Mouse (Mus musculus): ENCODE data around the gene Pcyt2. TPM values are rescaled to one million over a fixed set of nuclear protein-coding genes. Genes with fewer than 3 reads are reported as not detected.

Gene Pcyt2
- polyA plus RNA-seq, 1 experiment from 2014 or later = 393 TPM

- Histone ChIP-seq H3K27ac (ENCODE audit: low read length) (peak overlapping the region; percentile 31), H3K36me3 (ENCODE audit: control insufficient read depth, insufficient read depth, low read length) (peaks cover 5% of the 10 kb centered on the region; the same call in 1 of the 2 replicates), H3K9ac (ENCODE audit: low read depth, low read length) (peak overlapping the region; percentile 42), H3K4me2 (ENCODE audit: low read depth, low read length) (peak overlapping the region; percentile 24), H3K9me3 (ENCODE audit: control insufficient read depth, low read length) (no peaks in the 10 kb centered on the region), H3K27me3 (replicated peaks; ENCODE audit: control insufficient read depth, insufficient read depth, low read length) (no peaks in the 10 kb centered on the region), H3K4me1 (ENCODE audit: control insufficient read depth, insufficient read depth, low read length) (peaks cover 41% of the 10 kb centered on the region), H3K4me3 (ENCODE audit: low read length) (peak overlapping the region; percentile 13; the same call in 1 of the 2 replicates)
- no peak for ATAC-seq
- WGBS = 80% methylated on average over 23 of the region's 23 CpGs
Observed at GRCm38 (mm10) chr11:120629341-120629730, 11.6 kb upstream of the Pcyt2 start.

- Histone ChIP-seq H3K4me2 (ENCODE audit: low read depth, low read length) (no peak overlapping the region), H3K9me3 (ENCODE audit: control insufficient read depth, low read length) (no peaks in the 10 kb centered on the region), H3K27ac (ENCODE audit: low read length) (peak overlapping the region; percentile 31; the same call in 1 of the 2 replicates), H3K27me3 (replicated peaks; ENCODE audit: control insufficient read depth, insufficient read depth, low read length) (no peaks in the 10 kb centered on the region), H3K4me1 (ENCODE audit: control insufficient read depth, insufficient read depth, low read length) (peaks cover 40% of the 10 kb centered on the region), H3K36me3 (ENCODE audit: control insufficient read depth, insufficient read depth, low read length) (peaks cover 5% of the 10 kb centered on the region; the same call in 1 of the 2 replicates), H3K4me3 (ENCODE audit: low read length) (no peak overlapping the region), H3K9ac (ENCODE audit: low read depth, low read length) (peak overlapping the region; percentile 42; the same call in 1 of the 2 replicates)
- WGBS = 93% methylated on average over 23 of the region's 23 CpGs
- ATAC-seq = no peak
Observed at GRCm38 (mm10) chr11:120628601-120629340, 11.0 kb upstream of the Pcyt2 start.

- H3K9me3 ChIP-seq (ENCODE audit: control insufficient read depth, low read length) = no peaks in the 10 kb centered on the region
Observed at GRCm38 (mm10) chr11:120627468-120628300, 9.9 kb upstream of the Pcyt2 start.

GRCm38 (mm10) chr11:120626785-120627467 lies 9.2 kb upstream of the Pcyt2 start:
- H3K4me3 ChIP-seq (ENCODE audit: low read length) = no peak overlapping the region
- H3K36me3 ChIP-seq (ENCODE audit: control insufficient read depth, insufficient read depth, low read length) = peaks cover 6% of the 10 kb centered on the region
- H3K9me3 ChIP-seq (ENCODE audit: control insufficient read depth, low read length) = no peaks in the 10 kb centered on the region
- WGBS = 89% methylated on average over 11 of the region's 11 CpGs
- H3K27ac ChIP-seq (ENCODE audit: low read length) = no peak overlapping the region
- H3K27me3 ChIP-seq (replicated peaks; ENCODE audit: control insufficient read depth, insufficient read depth, low read length) = no peaks in the 10 kb centered on the region
- peaks cover 34% of the 10 kb centered on the region for H3K4me1 ChIP-seq (ENCODE audit: control insufficient read depth, insufficient read depth, low read length)
- H3K9ac ChIP-seq (ENCODE audit: low read depth, low read length) = no peak overlapping the region
- no peak overlapping the region for H3K4me2 ChIP-seq (ENCODE audit: low read depth, low read length)
- no peak for ATAC-seq

More at GRCm38 (mm10) chr11:120627468-120628300, 9.9 kb upstream of the Pcyt2 start:
- no peak overlapping the region for H3K27ac ChIP-seq (ENCODE audit: low read length)
- H3K4me3 ChIP-seq (ENCODE audit: low read length) = no peak overlapping the region
- no peak overlapping the region for H3K9ac ChIP-seq (ENCODE audit: low read depth, low read length)
- 76% methylated on average over 22 of the region's 22 CpGs for WGBS
- H3K27me3 ChIP-seq (replicated peaks; ENCODE audit: control insufficient read depth, insufficient read depth, low read length) = no peaks in the 10 kb centered on the region
- H3K4me2 ChIP-seq (ENCODE audit: low read depth, low read length) = no peak overlapping the region
- H3K36me3 ChIP-seq (ENCODE audit: control insufficient read depth, insufficient read depth, low read length) = peaks cover 5% of the 10 kb centered on the region; the same call in 1 of the 2 replicates
- peaks cover 39% of the 10 kb centered on the region for H3K4me1 ChIP-seq (ENCODE audit: control insufficient read depth, insufficient read depth, low read length)
- ATAC-seq = no peak

- peak; percentile 27 for ATAC-seq
- Histone ChIP-seq H3K4me2 (ENCODE audit: low read depth, low read length) (peak within 1 kb of the TSS; percentile 92), H3K27ac (ENCODE audit: low read length) (peak within 1 kb of the TSS; percentile 89), H3K36me3 (ENCODE audit: control insufficient read depth, insufficient read depth, low read length) (peaks cover 17% of the 10 kb centered on the region), H3K9me3 (ENCODE audit: control insufficient read depth, low read length) (no peaks in the 10 kb centered on the region), H3K4me1 (ENCODE audit: control insufficient read depth, insufficient read depth, low read length) (peaks cover 19% of the 10 kb centered on the region), H3K9ac (ENCODE audit: low read depth, low read length) (peak within 1 kb of the TSS; percentile 85), H3K27me3 (replicated peaks; ENCODE audit: control insufficient read depth, insufficient read depth, low read length) (no peaks in the 10 kb centered on the region), H3K4me3 (ENCODE audit: low read length) (peak within 1 kb of the TSS; percentile 95)
- WGBS = 13% methylated on average over 5 of the region's 5 CpGs
Observed at GRCm38 (mm10) chr11:120625152-120625775, 7.5 kb upstream of the Pcyt2 start, which contains the start of gene Sirt7. Sirt7 (minus strand) TSS chr11:120625240.

GRCm38 (mm10) chr11:120624680-120625111 lies 7.0 kb upstream of the Pcyt2 start:
- Histone ChIP-seq H3K27ac (ENCODE audit: low read length) (peak overlapping the region; percentile 89), H3K27me3 (replicated peaks; ENCODE audit: control insufficient read depth, insufficient read depth, low read length) (no peaks in the 10 kb centered on the region), H3K36me3 (ENCODE audit: control insufficient read depth, insufficient read depth, low read length) (peaks cover 20% of the 10 kb centered on the region), H3K9ac (ENCODE audit: low read depth, low read length) (peak overlapping the region; percentile 85), H3K9me3 (ENCODE audit: control insufficient read depth, low read length) (no peaks in the 10 kb centered on the region), H3K4me3 (ENCODE audit: low read length) (peak overlapping the region; percentile 95), H3K4me1 (ENCODE audit: control insufficient read depth, insufficient read depth, low read length) (peaks cover 15% of the 10 kb centered on the region), H3K4me2 (ENCODE audit: low read depth, low read length) (peak overlapping the region; percentile 92)
- ATAC-seq = peak; percentile 85
- WGBS = under 1% methylated on average over 53 of the region's 53 CpGs

- Histone ChIP-seq H3K4me3 (ENCODE audit: low read length) (peak overlapping the region; percentile 95), H3K27me3 (replicated peaks; ENCODE audit: control insufficient read depth, insufficient read depth, low read length) (no peaks in the 10 kb centered on the region), H3K27ac (ENCODE audit: low read length) (peak overlapping the region; percentile 89), H3K4me1 (ENCODE audit: control insufficient read depth, insufficient read depth, low read length) (peaks cover 11% of the 10 kb centered on the region), H3K4me2 (ENCODE audit: low read depth, low read length) (peak overlapping the region; percentile 92), H3K9ac (ENCODE audit: low read depth, low read length) (peak overlapping the region; percentile 85), H3K9me3 (ENCODE audit: control insufficient read depth, low read length) (no peaks in the 10 kb centered on the region), H3K36me3 (ENCODE audit: control insufficient read depth, insufficient read depth, low read length) (peaks cover 21% of the 10 kb centered on the region)
- WGBS = 12% methylated on average over 30 of the region's 30 CpGs
- peak; percentile 80 for ATAC-seq
Observed at GRCm38 (mm10) chr11:120623961-120624679, 6.4 kb upstream of the Pcyt2 start.

- no peak for ATAC-seq
- H3K4me1 ChIP-seq (ENCODE audit: control insufficient read depth, insufficient read depth, low read length) = peaks cover 11% of the 10 kb centered on the region
- H3K27ac ChIP-seq (ENCODE audit: low read length) = no peak overlapping the region
- WGBS = 89% methylated on average over 6 of the region's 6 CpGs
- no peaks in the 10 kb centered on the region for H3K27me3 ChIP-seq (replicated peaks; ENCODE audit: control insufficient read depth, insufficient read depth, low read length)
- H3K36me3 ChIP-seq (ENCODE audit: control insufficient read depth, insufficient read depth, low read length) = peaks cover 19% of the 10 kb centered on the region
- no peak overlapping the region for H3K4me2 ChIP-seq (ENCODE audit: low read depth, low read length)
- no peak overlapping the region for H3K9ac ChIP-seq (ENCODE audit: low read depth, low read length)
- H3K9me3 ChIP-seq (ENCODE audit: control insufficient read depth, low read length) = no peaks in the 10 kb centered on the region
- no peak overlapping the region for H3K4me3 ChIP-seq (ENCODE audit: low read length)
Observed at GRCm38 (mm10) chr11:120622805-120623204, 5.1 kb upstream of the Pcyt2 start.

Data from intestine, embryonic 16.5 days (tissue).